Mouse (Mus musculus) R1 (cell line): Measurements from ENCODE around the gene Tox2.

ENCODE experiments used
- DNase-seq: peaks from one replicate; pipeline ENCODE4 v3.0.0-alpha.2; 2018; ENCODE audit warnings: low read depth, low spot score

Tox2 gene

GRCm38 (mm10) chr2:163317281-163317680, 114.4 kb downstream of the Tox2 start:
- peak; percentile 92 for DNase-seq

- DNase-seq = peak; percentile 58
These were observed 115.9 kb downstream of the Tox2 start for GRCm38 (mm10) chr2:163318777-163319176.

- DNase-seq = no peak
These were observed 120.2 kb downstream of the Tox2 start for GRCm38 (mm10) chr2:163323163-163323562.

GRCm38 (mm10) chr2:163330742-163331141, 127.8 kb downstream of the Tox2 start:
- DNase-seq = peak; percentile 65

- no peak for DNase-seq
These were observed 128.5 kb downstream of the Tox2 start for GRCm38 (mm10) chr2:163331423-163331822.

- DNase-seq = no peak
These were observed 129.6 kb downstream of the Tox2 start for GRCm38 (mm10) chr2:163332368-163333055.

GRCm38 (mm10) chr2:163340263-163340662, 137.3 kb downstream of the Tox2 start:
- peak; percentile 74 for DNase-seq

GRCm38 (mm10) chr2:163343671-163344070, 140.7 kb downstream of the Tox2 start:
- peak; percentile 74 for DNase-seq

GRCm38 (mm10) chr2:163344976-163345660, 142.2 kb downstream of the Tox2 start:
- no peak for DNase-seq

- peak; percentile 70 for DNase-seq
These were observed 143.6 kb downstream of the Tox2 start for GRCm38 (mm10) chr2:163346497-163346896.

DNA sequence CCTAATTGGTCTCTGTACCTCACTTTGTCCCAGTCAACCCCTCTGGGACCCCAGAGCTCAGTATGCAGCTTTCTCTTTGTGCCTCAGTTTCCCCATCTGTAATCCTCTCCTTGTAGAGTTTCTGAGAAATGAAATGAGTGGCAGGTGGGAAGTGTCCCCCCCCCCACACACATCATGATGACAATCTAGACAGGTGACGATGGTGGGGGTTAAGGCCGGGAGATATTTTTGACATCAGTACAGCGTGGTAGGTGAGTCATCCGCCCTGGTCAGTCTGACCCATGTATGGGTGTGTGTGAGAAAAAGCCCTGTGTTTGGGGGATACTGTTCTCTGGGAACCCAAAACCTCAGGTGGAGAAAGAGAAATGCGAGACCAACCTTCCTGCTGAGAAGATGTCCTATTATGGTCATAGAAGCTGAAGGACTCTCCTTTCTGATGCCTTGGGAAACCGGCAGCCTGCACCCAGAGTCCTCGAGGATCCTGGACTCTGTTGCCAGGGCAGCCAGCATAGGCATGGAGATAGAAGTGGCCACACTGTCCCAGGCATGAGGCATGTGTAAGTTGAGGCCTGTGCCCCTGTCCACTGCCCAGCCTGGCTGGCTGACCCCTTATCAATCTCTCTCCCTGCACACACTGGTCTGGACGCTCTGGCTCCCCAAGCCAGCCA, 144.7 kb downstream of the Tox2 start:
- no peak for DNase-seq

DNA sequence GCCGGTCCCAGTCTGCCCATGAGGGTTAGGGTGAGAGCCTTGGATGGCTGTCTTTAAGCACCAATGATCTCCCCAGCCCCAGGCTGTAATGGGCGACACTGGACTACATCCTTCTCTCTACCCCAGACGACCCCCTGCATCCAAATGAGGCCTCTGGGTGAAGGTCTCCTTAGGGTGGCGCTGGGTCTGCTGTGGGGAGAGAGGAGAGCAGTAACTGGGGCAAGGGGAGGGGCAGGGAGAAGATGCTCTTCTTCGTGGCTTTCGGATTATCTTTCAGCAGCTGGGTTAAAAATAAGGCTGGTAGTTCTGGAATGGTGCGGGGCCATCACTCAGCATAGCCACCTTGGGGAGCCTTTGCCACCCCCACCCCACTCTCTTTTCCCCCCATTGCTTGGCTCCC, 145.8 kb downstream of the Tox2 start:
- no peak for DNase-seq

DNA sequence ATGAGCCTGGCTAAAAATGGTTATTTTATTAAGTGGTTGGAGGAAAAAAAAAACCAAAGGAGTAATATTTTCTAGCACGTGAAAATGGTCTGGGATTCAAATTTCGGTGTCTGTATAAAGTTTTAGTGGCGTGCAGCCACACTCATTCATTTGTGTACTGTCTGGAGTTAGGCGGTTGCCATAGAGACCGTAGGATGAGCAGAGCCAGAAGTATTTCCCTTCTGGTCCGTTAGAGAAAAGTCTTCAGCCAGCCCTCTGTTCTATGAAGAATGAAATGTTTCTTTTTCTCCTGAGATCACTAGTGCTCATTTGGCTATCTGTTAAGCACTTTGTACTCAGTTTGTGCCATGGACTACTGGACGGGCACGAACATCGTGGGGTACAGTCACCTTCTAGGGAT, 146.5 kb downstream of the Tox2 start:
- DNase-seq = no peak

DNA sequence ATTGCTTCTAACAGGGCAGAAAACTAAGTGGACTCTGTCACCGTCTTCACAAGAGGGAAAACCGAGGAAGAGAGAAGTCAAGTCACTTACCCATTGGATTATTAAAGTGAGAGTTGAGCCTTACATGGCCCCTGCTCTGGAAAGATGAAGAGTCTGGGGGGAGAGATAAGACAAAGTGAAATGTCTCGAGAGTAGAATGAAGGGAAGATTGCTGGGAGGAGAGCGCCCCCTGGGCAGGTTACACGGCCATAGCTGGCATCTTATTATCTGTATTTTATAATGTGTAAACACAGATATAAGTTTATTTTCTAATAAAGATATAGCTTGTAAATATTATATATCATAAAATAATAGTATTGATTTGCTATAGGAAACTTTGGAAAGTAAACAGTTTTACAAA, 147.5 kb downstream of the Tox2 start:
- no peak for DNase-seq

DNA sequence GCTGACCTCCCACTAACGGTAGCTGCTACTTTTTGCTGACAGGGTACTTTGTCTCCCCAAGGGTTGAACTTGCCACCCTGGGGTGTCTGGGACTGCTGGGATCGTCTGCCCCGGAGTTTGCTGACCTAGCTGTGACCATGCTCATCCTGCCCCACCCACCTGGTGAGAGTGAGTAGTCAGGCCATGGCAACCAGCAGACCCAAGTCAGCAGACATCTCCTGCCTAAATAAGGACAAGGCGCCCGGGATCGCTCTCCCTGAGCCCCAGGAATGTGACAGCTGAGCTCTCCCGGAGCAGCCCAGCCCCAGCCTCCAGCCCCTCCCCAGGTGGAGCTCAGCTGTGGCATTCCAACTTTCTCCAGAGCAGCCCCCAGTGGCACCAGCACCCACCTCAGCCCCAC, 150.8 kb downstream of the Tox2 start:
- peak; percentile 66 for DNase-seq

- DNase-seq = no peak
These were observed 152.7 kb downstream of the Tox2 start for GRCm38 (mm10) chr2:163355666-163356065.

DNA sequence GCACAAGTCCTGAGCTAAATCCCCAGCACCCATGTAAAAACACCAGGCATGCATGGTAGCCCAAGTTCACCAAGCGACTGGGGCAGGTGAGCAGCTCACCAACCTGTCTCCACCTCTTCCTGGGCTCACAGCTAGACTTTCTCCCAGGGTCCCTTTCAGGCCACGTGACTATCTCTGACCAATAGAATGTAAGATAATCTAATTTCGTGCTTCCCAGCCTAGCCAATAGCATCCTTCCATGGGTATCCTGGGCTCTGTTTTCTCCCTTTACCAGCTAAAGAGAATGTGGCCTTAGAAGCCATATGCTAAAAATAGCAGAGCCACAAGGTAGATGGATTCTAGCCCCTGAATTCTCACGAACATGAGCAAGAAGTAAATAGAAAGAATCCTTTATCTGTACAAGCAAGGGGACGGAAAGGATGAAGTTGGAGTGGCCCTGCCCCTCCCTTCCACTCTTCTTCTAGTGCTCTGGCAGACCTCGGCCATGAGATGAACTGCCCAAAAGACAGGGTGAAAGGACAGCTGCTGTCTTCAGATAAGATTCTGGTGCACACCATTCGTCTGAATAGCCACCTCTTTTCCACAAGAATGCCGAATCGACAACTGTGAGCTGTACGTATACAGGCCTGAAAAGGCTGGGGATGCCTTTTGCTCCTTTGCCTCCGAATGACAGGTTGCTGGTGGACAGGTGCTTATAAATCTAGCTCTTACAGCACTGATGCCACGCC, 153.4 kb downstream of the Tox2 start:
- peak; percentile 77 for DNase-seq

- no peak for DNase-seq
These were observed 155.7 kb downstream of the Tox2 start for GRCm38 (mm10) chr2:163358662-163359061.

DNA sequence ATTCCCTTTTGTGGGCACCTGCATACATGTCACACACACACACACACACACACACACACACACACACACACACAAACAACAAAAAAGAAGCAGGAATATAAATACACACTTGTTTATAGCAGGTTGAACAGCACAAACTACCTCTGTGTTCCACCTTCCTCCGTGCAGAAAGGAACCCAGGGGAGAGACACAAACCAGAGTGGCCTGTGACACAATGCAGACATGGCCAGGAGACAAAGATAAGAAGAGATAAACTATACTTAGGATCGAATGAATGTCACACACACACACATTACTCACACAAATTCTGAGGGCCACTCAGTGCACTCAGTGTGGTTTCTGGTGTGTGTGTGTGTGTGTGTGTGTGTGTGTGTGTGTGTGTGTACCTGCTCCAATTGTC, 156.3 kb downstream of the Tox2 start:
- DNase-seq = no peak

DNA sequence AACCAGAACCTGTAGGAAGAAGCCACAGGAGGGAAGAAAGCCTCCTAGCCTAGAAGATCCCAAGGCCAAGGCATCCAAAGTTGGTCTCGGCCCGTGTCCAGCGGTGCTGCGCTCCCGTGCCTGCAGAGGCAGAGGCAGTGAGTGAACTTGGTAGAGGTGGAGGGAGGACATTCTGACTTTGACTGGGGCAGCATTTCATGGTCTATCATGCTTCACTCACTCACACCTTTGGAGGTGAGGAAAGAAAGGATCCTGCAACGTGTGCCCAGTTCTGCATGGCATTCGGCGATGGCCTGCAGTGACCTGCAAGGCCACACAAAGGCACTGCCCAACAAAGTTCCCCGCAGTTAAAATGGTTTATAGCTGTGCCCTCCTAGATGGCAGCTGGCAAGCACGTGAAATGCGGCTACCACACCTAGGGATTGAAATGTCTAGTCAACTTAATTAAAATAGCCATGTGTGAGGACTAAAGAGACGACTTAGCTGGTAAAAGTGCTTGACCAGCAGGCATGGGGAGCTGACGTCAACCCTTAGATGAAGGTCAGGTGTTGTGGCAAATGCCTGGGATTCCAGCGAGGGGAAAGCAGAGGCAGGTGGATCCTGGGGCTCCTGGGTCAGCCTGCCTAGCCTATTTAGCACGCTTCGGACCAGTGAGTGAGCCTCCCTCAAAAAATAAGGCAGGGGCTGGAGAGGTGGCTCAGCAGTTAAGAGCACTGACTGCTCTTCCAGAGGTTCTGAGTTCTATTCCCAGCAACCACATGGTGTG, 158.1 kb downstream of the Tox2 start:
- no peak for DNase-seq
